Mouse (Mus musculus) G1E (cell line): ENCODE measurements around the gene Cyp4a31. TPM values are rescaled to one million over a fixed set of nuclear protein-coding genes. Genes with fewer than 3 reads are reported as not detected.
"Not testable (repeated sequence)": the region's sequence is repeated elsewhere in the genome, so short reads cannot be mapped to it uniquely, and the experiment has no call there.

Source experiments
- ATAC-seq: 2 replicates; pipeline ENCODE4 v1.8.0; 2016; ENCODE audit warnings: mild to moderate bottlenecking; ENCODE audit not compliant: insufficient number of reproducible peaks, poor library complexity, low FRiP score, severe bottlenecking; ENCODE audit errors: extremely low read depth
- DNase-seq: peaks from one replicate; pipeline ENCODE4 v3.0.0; 2012; ENCODE audit warnings: low spot score
- H3K27me3 ChIP-seq: 2 replicates; pipeline ENCODE4 v1.6.1; 2012; ENCODE audit warnings: mild to moderate bottlenecking, low read length, inconsistent platforms; ENCODE audit not compliant: insufficient read depth
- H3K36me3 ChIP-seq: replicated peaks from 2 replicates; pipeline ENCODE3; 2012; ENCODE audit warnings: mild to moderate bottlenecking, inconsistent platforms
- H3K4me1 ChIP-seq: 2 replicates; pipeline ENCODE4 v1.6.1; 2012; ENCODE audit warnings: low read depth, low read length, inconsistent platforms, mixed read lengths; ENCODE audit not compliant: insufficient read depth
- H3K4me3 ChIP-seq: 2 replicates; pipeline ENCODE4 v1.5.1; 2012; ENCODE audit warnings: low read depth, mild to moderate bottlenecking, inconsistent platforms, low read length, moderate library complexity, mixed read lengths
- H3K9me3 ChIP-seq: replicated peaks from 2 replicates; pipeline ENCODE4 v1.6.1; 2012; ENCODE audit warnings: inconsistent platforms
- CTCF ChIP-seq: IDR thresholded peaks from 2 replicates; pipeline ENCODE4 v1.5.1; 2012; ENCODE audit warnings: low read depth, low read length, inconsistent platforms, mixed read lengths
- GATA1 ChIP-seq: IDR thresholded peaks from 2 replicates; pipeline ENCODE4 v1.6.1; 2012; ENCODE audit warnings: borderline replicate concordance, low read length, inconsistent platforms, mixed read lengths
- GATA2 ChIP-seq: IDR thresholded peaks from 2 replicates; pipeline ENCODE4 v1.6.1; 2012; ENCODE audit warnings: low read depth, low read length, inconsistent platforms, borderline replicate concordance
- POLR2AphosphoS5 ChIP-seq: IDR thresholded peaks from 2 replicates; pipeline ENCODE4 v1.6.1; 2012; ENCODE audit warnings: low read depth, low read length, inconsistent platforms; ENCODE audit not compliant: insufficient replicate concordance
- TAL1 ChIP-seq: conservative IDR thresholded peaks from 2 replicates; pipeline ENCODE4 v1.6.1; 2012; ENCODE audit warnings: low read depth, low read length, inconsistent platforms, mixed read lengths
- polyA plus RNA-seq: library from polyadenylated mRNA; stranded (reverse); fragments of >175 nt; gene quantifications from 2 replicates; pipeline ENCODE4 v1.2.3, GENCODE M21; 2012
- total RNA-seq, 2 experiments: library from RNA; stranded (forward) in 1 of 2; stranded (reverse) in 1 of 2; fragments of 200-1000 nt in 1 of 2; fragments of >200 nt in 1 of 2; fragmentation: Nextera tagmentation in 1 of 2; gene quantifications; 2 replicates each; pipeline ENCODE4 v1.2.3; 2014 to 2017

The Cyp4a31 gene
- total and polyA plus RNA-seq, 3 experiments, result not detected

DNA sequence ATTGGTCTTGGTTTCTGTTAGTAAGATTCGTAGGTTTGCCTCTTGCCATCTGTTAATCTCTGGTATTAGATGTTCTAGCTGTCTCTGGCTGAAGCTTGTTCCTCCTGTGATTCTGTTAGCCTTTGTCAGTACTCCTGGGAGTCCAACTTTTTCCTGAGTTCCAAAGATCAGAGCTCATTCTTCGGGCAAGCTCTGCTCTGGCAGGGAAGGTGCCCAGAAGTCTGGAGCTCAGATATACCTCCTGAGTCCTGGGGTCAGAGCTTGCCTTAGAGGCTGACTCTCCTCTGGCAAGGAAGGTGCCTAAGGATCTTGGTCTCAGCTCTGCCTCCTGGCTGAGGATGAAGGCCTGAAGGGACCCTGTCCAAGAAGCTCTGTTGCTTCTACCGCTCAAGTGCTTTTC, 10.7 kb upstream of the Cyp4a31 start:
- Histone ChIP-seq H3K27me3 (no peaks in the 10 kb centered on the region), H3K36me3 (no peaks in the 10 kb centered on the region), H3K4me3 (no peak overlapping the region), H3K4me1 (no peaks in the 10 kb centered on the region), H3K9me3 (no peaks in the 10 kb centered on the region)
- no peak for TF ChIP-seq GATA2
- no peak for TF ChIP-seq POLR2AphosphoS5
- no peak for TF ChIP-seq GATA1
- DNase-seq, result no peak
- no peak for ATAC-seq

- H3K9me3 ChIP-seq, result no peaks in the 10 kb centered on the region
- H3K4me1 ChIP-seq, result no peaks in the 10 kb centered on the region
- H3K4me3 ChIP-seq, result no peak overlapping the region
- ATAC-seq, result no peak
- H3K36me3 ChIP-seq, result no peaks in the 10 kb centered on the region
- DNase-seq, result no peak
- no peaks in the 10 kb centered on the region for H3K27me3 ChIP-seq
- TF ChIP-seq TAL1 (no peak), CTCF (no peak), POLR2AphosphoS5 (no peak), GATA1 (no peak), GATA2 (no peak)
Observed at GRCm38 (mm10) chr4:115555513-115555912, 7.9 kb upstream of the Cyp4a31 start.

DNA sequence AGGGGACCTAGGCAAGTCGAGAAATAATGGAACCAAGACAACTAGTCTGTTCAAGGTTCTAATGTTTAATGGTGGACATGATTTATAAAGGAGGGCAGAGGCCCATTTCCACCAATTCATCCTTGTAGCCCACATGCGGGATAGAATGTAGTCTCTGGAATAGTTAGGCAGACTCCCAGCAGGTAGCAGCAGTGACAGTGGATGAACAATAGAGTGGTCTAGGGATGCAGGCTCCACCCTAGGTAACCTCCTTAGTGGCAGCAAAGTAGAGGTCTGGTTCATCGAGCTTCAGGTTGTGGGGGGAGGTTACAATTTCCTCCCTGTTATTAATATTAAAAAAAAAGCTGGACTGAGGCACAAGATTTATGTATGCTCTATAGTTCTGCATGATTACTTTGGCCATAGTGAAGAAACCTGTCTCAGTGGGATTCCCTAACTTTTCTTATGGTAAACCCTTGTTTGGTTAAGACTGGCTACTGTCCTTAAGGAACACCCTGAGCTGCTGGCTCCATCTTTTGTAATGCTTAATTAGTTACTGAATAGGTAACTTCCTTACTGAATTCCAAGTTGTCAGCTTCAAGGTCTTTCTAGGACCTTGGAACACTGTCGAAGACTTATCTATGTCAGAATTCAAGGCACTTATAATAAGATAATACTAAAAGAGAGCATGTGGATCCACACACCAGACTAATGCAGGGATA, 5.4 kb upstream of the Cyp4a31 start:
- Histone ChIP-seq H3K4me1 (no peaks in the 10 kb centered on the region), H3K27me3 (no peaks in the 10 kb centered on the region), H3K9me3 (no peaks in the 10 kb centered on the region), H3K36me3 (no peaks in the 10 kb centered on the region), H3K4me3 (no peak overlapping the region)
- TF ChIP-seq GATA2, result no peak
- no peak for TF ChIP-seq TAL1
- no peak for TF ChIP-seq POLR2AphosphoS5
- TF ChIP-seq GATA1, result no peak
- TF ChIP-seq CTCF, result no peak
- DNase-seq (no peak), ATAC-seq (no peak)

DNA sequence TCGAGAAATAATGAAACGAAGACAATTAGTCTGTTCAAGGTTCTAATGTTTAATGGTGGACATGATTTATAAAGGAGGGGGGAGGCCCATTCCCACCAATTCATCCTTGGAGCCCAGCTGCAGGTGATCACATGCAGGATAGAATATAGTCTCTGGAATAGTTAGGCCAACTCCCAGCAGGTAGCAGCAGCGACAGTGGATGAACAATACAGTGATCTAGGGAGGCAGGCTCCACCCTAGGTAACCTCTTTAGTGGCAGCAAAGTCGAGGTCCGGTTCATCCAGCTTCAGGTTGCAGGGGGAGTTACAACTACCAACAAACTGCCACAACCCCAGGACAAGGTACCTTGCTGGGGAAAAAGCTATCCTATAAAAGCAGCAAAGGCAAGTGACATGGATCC, 2.2 kb upstream of the Cyp4a31 start:
- H3K4me1 ChIP-seq, ATAC-seq, H3K27me3 ChIP-seq, H3K4me3 ChIP-seq, H3K36me3 ChIP-seq, H3K9me3 ChIP-seq, DNase-seq: not testable (repeated sequence)

GRCm38 (mm10) chr4:115564469-115565225, 1.2 kb downstream of the Cyp4a31 start:
- H3K9me3 ChIP-seq, H3K4me3 ChIP-seq, H3K36me3 ChIP-seq, H3K27me3 ChIP-seq, DNase-seq, H3K4me1 ChIP-seq, ATAC-seq: not testable (repeated sequence)

DNA sequence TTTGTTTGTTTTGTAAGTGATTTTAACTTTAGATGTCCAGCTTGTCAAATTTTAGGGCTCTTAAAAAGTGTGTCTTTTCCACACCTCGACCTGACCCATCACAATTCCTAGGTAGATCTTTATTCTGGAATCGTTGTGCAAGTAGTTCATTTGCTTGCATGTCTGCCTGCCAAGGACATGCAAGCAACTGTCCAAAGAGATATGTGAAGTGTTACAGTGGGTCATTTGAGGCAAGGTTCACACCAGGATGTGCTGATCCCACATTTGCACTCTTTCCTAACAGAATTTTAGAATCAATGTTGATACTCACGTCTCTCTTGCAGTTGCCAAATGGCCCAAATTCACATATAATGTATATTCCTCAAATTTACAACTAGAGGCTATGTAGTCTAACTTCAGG, 11.8 kb downstream of the Cyp4a31 start:
- no peaks in the 10 kb centered on the region for H3K4me1 ChIP-seq
- TF ChIP-seq TAL1, result no peak
- no peak for TF ChIP-seq GATA1
- no peak for TF ChIP-seq POLR2AphosphoS5
- TF ChIP-seq CTCF, result no peak
- no peak for TF ChIP-seq GATA2
- H3K9me3 ChIP-seq, result no peaks in the 10 kb centered on the region
- no peak overlapping the region for H3K4me3 ChIP-seq
- ATAC-seq, result no peak
- H3K36me3 ChIP-seq, result no peaks in the 10 kb centered on the region
- H3K27me3 ChIP-seq, result no peaks in the 10 kb centered on the region
- no peak for DNase-seq

GRCm38 (mm10) chr4:115575776-115576175, 12.3 kb downstream of the Cyp4a31 start:
- Histone ChIP-seq H3K4me1 (no peaks in the 10 kb centered on the region), H3K9me3 (no peaks in the 10 kb centered on the region), H3K36me3 (no peaks in the 10 kb centered on the region), H3K4me3 (no peak overlapping the region), H3K27me3 (no peaks in the 10 kb centered on the region)
- TF ChIP-seq GATA2, result no peak
- ATAC-seq, result no peak
- no peak for DNase-seq
